Mouse (Mus musculus) G1E (cell line): ENCODE results near the gene Exd1.
"Not testable (repeated sequence)": the region's sequence is repeated elsewhere in the genome, so short reads cannot be mapped to it uniquely, and the experiment has no call there.

ENCODE experiments used
- CTCF ChIP-seq: IDR thresholded peaks from 2 replicates; pipeline ENCODE4 v1.5.1; 2012; ENCODE audit warnings: low read depth, low read length, inconsistent platforms, mixed read lengths
- GATA1 ChIP-seq: IDR thresholded peaks from 2 replicates; pipeline ENCODE4 v1.6.1; 2012; ENCODE audit warnings: borderline replicate concordance, low read length, inconsistent platforms, mixed read lengths
- TAL1 ChIP-seq: conservative IDR thresholded peaks from 2 replicates; pipeline ENCODE4 v1.6.1; 2012; ENCODE audit warnings: low read depth, low read length, inconsistent platforms, mixed read lengths

DNA sequence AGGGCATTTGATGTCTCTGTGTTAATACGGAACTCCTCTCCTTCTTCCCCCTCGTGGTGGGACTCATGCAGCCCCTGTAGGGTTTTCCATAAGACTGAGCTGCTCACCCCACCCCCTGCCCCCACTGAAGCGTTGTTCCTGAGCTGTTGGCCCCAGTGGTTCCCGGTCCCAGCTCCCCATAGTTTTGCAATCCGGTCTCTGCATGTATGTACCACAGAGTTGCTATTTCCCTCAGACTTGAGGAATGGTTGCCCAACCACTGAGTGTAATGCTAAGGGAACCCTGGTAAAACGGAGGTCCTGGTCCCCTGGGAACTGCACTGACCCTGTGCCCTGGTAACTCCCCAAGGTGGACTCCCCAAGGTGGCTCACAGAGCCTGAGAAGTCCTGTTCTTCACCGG, 38.9 kb downstream of the Exd1 start:
- not testable (repeated sequence) for TF ChIP-seq CTCF, GATA1, TAL1
